Mouse (Mus musculus): Measurements from ENCODE around the gene Atp8b5.

- TF ChIP-seq POLR2A (IDR thresholded peaks at IDR 0.05; ENCODE audit: control insufficient read depth, extremely low read depth, insufficient read depth, low read length, poor library complexity) (no peak), CTCF (IDR thresholded peaks at IDR 0.05; ENCODE audit: borderline replicate concordance, control insufficient read depth, extremely low read depth, insufficient read depth, low read length, poor library complexity) (no peak)
Observed at GRCm38 (mm10) chr4:43398014-43398413, 131.1 kb downstream of the Atp8b5 start.

All from thymus, adult 2 months (tissue).